Mouse (Mus musculus) midbrain, embryonic 10.5 days (tissue): ENCODE results near the gene Med9. TPM values are rescaled to one million over a fixed set of nuclear protein-coding genes. Genes with fewer than 3 reads are reported as not detected.

ENCODE experiments used
- DNase-seq: peaks from one replicate; pipeline ENCODE4 v3.0.0-alpha.2; 2017; ENCODE audit warnings: low spot score
- H3K27ac ChIP-seq: fragments of 300-500 bp; sonication (generic); replicated peaks from 2 replicates; pipeline ENCODE4 v1.5.1; 2016; ENCODE audit warnings: mild to moderate bottlenecking
- H3K27me3 ChIP-seq: fragments of 300-500 bp; sonication (generic); 2 replicates; pipeline ENCODE4 v1.6.1; 2016; ENCODE audit warnings: low read depth, mild to moderate bottlenecking; ENCODE audit not compliant: poor library complexity, severe bottlenecking
- H3K36me3 ChIP-seq: fragments of 300-500 bp; sonication (generic); 2 replicates; pipeline ENCODE4 v1.6.1; 2016; ENCODE audit warnings: mild to moderate bottlenecking, moderate library complexity
- H3K4me1 ChIP-seq: fragments of 300-500 bp; sonication (generic); 2 replicates; pipeline ENCODE4 v1.6.1; 2016
- H3K4me3 ChIP-seq: fragments of 300-500 bp; sonication (generic); 2 replicates; pipeline ENCODE4 v1.5.1; 2016; ENCODE audit warnings: mild to moderate bottlenecking, moderate library complexity
- H3K9me3 ChIP-seq: fragments of 300-500 bp; sonication (generic); replicated peaks from 2 replicates; pipeline ENCODE4 v1.6.1; 2016; ENCODE audit warnings: mild to moderate bottlenecking
- WGBS: fragments of 180-500 bp; shearing (Covaris S2); methylation state at CpG from one replicate; pipeline ENCODE4 v1.1.7; 2016; 5-methylcytosine and 5-hydroxymethylcytosine counted together
- polyA plus RNA-seq: library from polyadenylated mRNA; unstranded; fragments of >200 nt; fragmentation: Nextera tagmentation; extraction: Ambion mirVana; gene quantifications from 2 replicates; pipeline ENCODE4 v1.2.1, GENCODE M21; 2016

The Med9 gene
- polyA plus RNA-seq: 51.2 and 55.9 TPM in 2 replicates

GRCm38 (mm10) chr11:59947752-59948400 lies at the start of gene Med9:
Med9 (plus strand) TSS chr11:59948206.
- peak; percentile 96 for DNase-seq
- 0 out of 2 replicates have a peak, but pooled peaks cover 6% of the 10 kb centered on the region for H3K36me3 ChIP-seq
- 2% methylated on average over 43 of the region's 43 CpGs for WGBS
- peak within 1 kb of the TSS; percentile 93 for H3K27ac ChIP-seq
- peak within 1 kb of the TSS; percentile 88 for H3K4me3 ChIP-seq
- H3K4me1 ChIP-seq: peaks cover 21% of the 10 kb centered on the region
- H3K9me3 ChIP-seq: no peaks in the 10 kb centered on the region
- H3K27me3 ChIP-seq: no peaks in the 10 kb centered on the region

- Histone ChIP-seq H3K27ac (no peak overlapping the region), H3K9me3 (no peaks in the 10 kb centered on the region), H3K4me1 (peaks cover 18% of the 10 kb centered on the region), H3K36me3 (no peaks in the 10 kb centered on the region), H3K27me3 (no peaks in the 10 kb centered on the region), H3K4me3 (no peak overlapping the region)
- whole genome bisulfite sequencing: 60% methylated on average over 13 of the region's 13 CpGs
- no peak for DNase-seq
Measured at GRCm38 (mm10) chr11:59899711-59900685, 48.0 kb upstream of the Med9 start.

- peaks cover 15% of the 10 kb centered on the region for H3K4me1 ChIP-seq
- H3K27me3 ChIP-seq: no peaks in the 10 kb centered on the region
- no peak for DNase-seq
- H3K36me3 ChIP-seq: no peaks in the 10 kb centered on the region
- no peak overlapping the region for H3K27ac ChIP-seq
- no peak overlapping the region for H3K4me3 ChIP-seq
- H3K9me3 ChIP-seq: no peaks in the 10 kb centered on the region
- WGBS: 93% methylated on average over 1 of the region's 1 CpGs
Measured at GRCm38 (mm10) chr11:59900995-59901394, 47.0 kb upstream of the Med9 start.

GRCm38 (mm10) chr11:59902045-59902726 lies 45.8 kb upstream of the Med9 start:
- H3K36me3 ChIP-seq: no peaks in the 10 kb centered on the region
- no peak for DNase-seq
- WGBS: 59% methylated on average over 8 of the region's 8 CpGs
- H3K4me3 ChIP-seq: no peak overlapping the region
- no peaks in the 10 kb centered on the region for H3K9me3 ChIP-seq
- peaks cover 10% of the 10 kb centered on the region for H3K4me1 ChIP-seq
- H3K27ac ChIP-seq: 0 out of 2 replicates have a peak overlapping the region, but pooled peaks have one; percentile 20
- H3K27me3 ChIP-seq: no peaks in the 10 kb centered on the region

GRCm38 (mm10) chr11:59906521-59907123 lies 41.4 kb upstream of the Med9 start:
- no peaks in the 10 kb centered on the region for H3K9me3 ChIP-seq
- no peak overlapping the region for H3K27ac ChIP-seq
- WGBS: 92% methylated on average over 6 of the region's 6 CpGs
- no peak for DNase-seq
- no peaks in the 10 kb centered on the region for H3K36me3 ChIP-seq
- H3K4me1 ChIP-seq: peaks cover 15% of the 10 kb centered on the region; the same call in 1 of the 2 replicates
- no peak overlapping the region for H3K4me3 ChIP-seq
- no peaks in the 10 kb centered on the region for H3K27me3 ChIP-seq

GRCm38 (mm10) chr11:59908446-59908845 lies 39.6 kb upstream of the Med9 start:
- no peak overlapping the region for H3K4me3 ChIP-seq
- 71% methylated on average over 3 of the region's 3 CpGs for WGBS
- H3K9me3 ChIP-seq: no peaks in the 10 kb centered on the region
- H3K4me1 ChIP-seq: 0 out of 2 replicates have a peak, but pooled peaks cover 7% of the 10 kb centered on the region
- no peaks in the 10 kb centered on the region for H3K27me3 ChIP-seq
- no peaks in the 10 kb centered on the region for H3K36me3 ChIP-seq
- no peak overlapping the region for H3K27ac ChIP-seq
- no peak for DNase-seq

- Histone ChIP-seq H3K9me3 (no peaks in the 10 kb centered on the region), H3K27me3 (no peaks in the 10 kb centered on the region), H3K36me3 (no peaks in the 10 kb centered on the region), H3K27ac (no peak overlapping the region), H3K4me1 (0 out of 2 replicates have a peak, but pooled peaks cover 7% of the 10 kb centered on the region), H3K4me3 (no peak overlapping the region)
- DNase-seq: no peak
Measured at GRCm38 (mm10) chr11:59910586-59910985, 37.4 kb upstream of the Med9 start.

- no peak for DNase-seq
- Histone ChIP-seq H3K4me3 (no peak overlapping the region), H3K9me3 (no peaks in the 10 kb centered on the region), H3K4me1 (0 out of 2 replicates have a peak, but pooled peaks cover 7% of the 10 kb centered on the region), H3K27me3 (no peaks in the 10 kb centered on the region), H3K27ac (no peak overlapping the region), H3K36me3 (no peaks in the 10 kb centered on the region)
- 86% methylated on average over 1 of the region's 1 CpGs for WGBS
Measured at GRCm38 (mm10) chr11:59911523-59911922, 36.5 kb upstream of the Med9 start.

- 89% methylated on average over 4 of the region's 4 CpGs for WGBS
- Histone ChIP-seq H3K36me3 (no peaks in the 10 kb centered on the region), H3K27me3 (no peaks in the 10 kb centered on the region), H3K9me3 (no peaks in the 10 kb centered on the region), H3K4me3 (no peak overlapping the region), H3K27ac (no peak overlapping the region), H3K4me1 (0 out of 2 replicates have a peak, but pooled peaks cover under 1% of the 10 kb centered on the region)
- DNase-seq: no peak
Measured at GRCm38 (mm10) chr11:59913702-59914101, 34.3 kb upstream of the Med9 start.

GRCm38 (mm10) chr11:59918014-59918413 lies 30.0 kb upstream of the Med9 start:
- Histone ChIP-seq H3K36me3 (no peaks in the 10 kb centered on the region), H3K27ac (no peak overlapping the region), H3K27me3 (no peaks in the 10 kb centered on the region), H3K9me3 (no peaks in the 10 kb centered on the region), H3K4me1 (0 out of 2 replicates have a peak, but pooled peaks cover 3% of the 10 kb centered on the region), H3K4me3 (no peak overlapping the region)
- 78% methylated on average over 4 of the region's 4 CpGs for WGBS
- no peak for DNase-seq

GRCm38 (mm10) chr11:59919401-59919800 lies 28.6 kb upstream of the Med9 start:
- no peak for DNase-seq
- Histone ChIP-seq H3K9me3 (no peaks in the 10 kb centered on the region), H3K4me1 (0 out of 2 replicates have a peak, but pooled peaks cover 3% of the 10 kb centered on the region), H3K36me3 (no peaks in the 10 kb centered on the region), H3K27ac (no peak overlapping the region), H3K4me3 (no peak overlapping the region), H3K27me3 (no peaks in the 10 kb centered on the region)
- WGBS: 81% methylated on average over 3 of the region's 3 CpGs

GRCm38 (mm10) chr11:59920331-59920730 lies 27.7 kb upstream of the Med9 start:
- 81% methylated on average over 5 of the region's 5 CpGs for WGBS
- H3K9me3 ChIP-seq: no peaks in the 10 kb centered on the region
- no peak overlapping the region for H3K27ac ChIP-seq
- 0 out of 2 replicates have a peak, but pooled peaks cover 3% of the 10 kb centered on the region for H3K4me1 ChIP-seq
- no peak overlapping the region for H3K4me3 ChIP-seq
- H3K36me3 ChIP-seq: no peaks in the 10 kb centered on the region
- no peaks in the 10 kb centered on the region for H3K27me3 ChIP-seq
- DNase-seq: no peak
